Mouse (Mus musculus) adrenal gland, postnatal 25 days (tissue): ENCODE results near the gene Kat14. TPM values are rescaled to one million over a fixed set of nuclear protein-coding genes. Genes with fewer than 3 reads are reported as not detected.
A peak's percentile ranks its signal among the peaks of the same experiment; 100 is the strongest.
"Not testable (repeated sequence)": the region's sequence is repeated elsewhere in the genome, so short reads cannot be mapped to it uniquely, and the experiment has no call there.

Experiments used
- DNase-seq: peaks from one replicate; pipeline ENCODE4 v3.0.0; 2021; ENCODE audit warnings: mixed read lengths
- long read RNA-seq: library from polyadenylated mRNA; stranded (forward); transcript quantifications from one replicate; pipeline ENCODE4 v2.0.0, GENCODE M21; 2021
- total RNA-seq: library from RNA; stranded (reverse); gene quantifications from 2 replicates; pipeline ENCODE4 v1.2.3, GENCODE M21; 2021

The Kat14 gene
- total RNA-seq, result 27.5 and 33.6 TPM in 2 replicates
- long read RNA-seq, transcript Kat14-201 (11 exons, 3,801 nt), result major isoform, 16 of 28 reads
- long read RNA-seq, partial matches to known transcripts, result 4 of 28 reads
- long read RNA-seq, other reads (novel, unspliced or antisense), result 6 of 28 reads

- DNase-seq, result peak; percentile 95
Measured at GRCm38 (mm10) chr2:144368400-144369019, at the start of gene Kat14, which contains the start of gene Pet117. Gene Kat14, plus strand, starts transcription at chr2:144368983. Gene Pet117, plus strand, starts transcription at chr2:144368996.

DNA sequence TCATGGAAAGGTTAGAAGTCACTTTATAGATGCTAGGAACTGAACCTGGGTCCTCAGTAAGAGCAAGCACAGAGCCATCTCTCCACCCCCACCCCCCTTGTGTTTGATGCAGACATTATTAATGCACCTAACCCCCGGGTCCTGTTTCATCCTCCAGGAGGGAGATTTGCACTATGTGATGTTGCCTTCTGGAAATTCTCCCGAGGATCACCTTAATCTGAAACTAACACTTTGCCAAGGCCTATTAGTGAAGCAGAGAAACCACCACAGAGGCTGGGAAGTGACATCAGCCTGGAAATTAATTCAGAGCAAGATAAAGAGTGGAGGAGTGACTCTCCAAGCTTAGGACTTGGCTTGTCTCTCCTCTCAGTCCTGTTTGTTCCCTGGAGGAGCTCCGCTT lies 44.6 kb upstream of the Kat14 start:
- DNase-seq, result no peak

DNA sequence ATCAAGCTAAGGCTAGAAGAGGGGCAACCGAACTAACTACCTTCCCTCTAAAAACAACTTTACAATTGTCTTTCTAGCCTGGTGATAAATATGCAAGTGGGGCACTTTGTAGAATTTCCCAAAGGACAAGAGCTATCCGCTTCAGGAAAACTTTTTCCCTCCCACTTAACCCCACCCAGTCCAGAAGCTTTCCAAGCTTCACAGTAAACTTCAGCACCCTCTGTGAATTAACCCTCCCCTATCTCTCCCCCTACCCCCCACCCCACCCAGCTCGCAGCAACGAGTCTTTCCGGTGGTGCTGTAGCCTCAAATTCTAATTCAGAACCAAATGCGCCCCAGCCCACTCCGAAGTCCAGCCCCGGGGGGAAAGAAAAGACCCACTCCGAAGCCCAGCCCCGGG lies 39.3 kb upstream of the Kat14 start:
- no peak for DNase-seq

GRCm38 (mm10) chr2:144329937-144330336 lies 38.8 kb upstream of the Kat14 start:
- no peak for DNase-seq

DNA sequence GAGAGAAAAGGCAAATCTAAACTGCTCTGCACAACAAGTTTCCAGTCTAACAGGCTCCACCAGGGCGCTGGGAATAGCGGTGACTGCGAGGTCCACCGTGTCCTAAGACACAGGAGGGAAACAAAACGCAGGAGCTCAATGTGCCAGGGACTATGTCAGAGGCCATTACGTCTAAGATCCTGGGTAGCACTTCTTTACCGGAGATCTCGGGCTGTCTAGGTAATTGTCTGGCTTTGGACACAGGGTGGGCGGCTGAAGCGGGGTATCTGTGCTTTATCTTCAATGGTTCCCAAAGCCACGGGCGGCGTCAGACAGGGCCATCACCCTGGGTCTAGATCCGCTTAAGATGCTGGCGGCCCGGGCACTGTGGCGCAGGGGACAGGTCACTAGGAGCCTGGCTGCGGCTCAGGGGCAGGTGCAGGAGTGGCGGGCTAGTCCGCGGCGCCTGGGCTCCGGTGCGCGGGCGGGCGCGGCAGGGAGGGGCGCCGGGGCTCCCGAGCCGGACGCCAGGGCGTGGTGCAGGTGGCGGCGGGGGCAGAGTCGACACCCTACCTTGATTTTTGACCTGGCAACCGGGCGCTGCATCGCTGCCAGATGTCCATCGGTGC lies 38.3 kb upstream of the Kat14 start:
- DNase-seq, result peak; percentile 2

- DNase-seq, result peak; percentile 13
Measured at GRCm38 (mm10) chr2:144330960-144331371, 37.8 kb upstream of the Kat14 start.

DNA sequence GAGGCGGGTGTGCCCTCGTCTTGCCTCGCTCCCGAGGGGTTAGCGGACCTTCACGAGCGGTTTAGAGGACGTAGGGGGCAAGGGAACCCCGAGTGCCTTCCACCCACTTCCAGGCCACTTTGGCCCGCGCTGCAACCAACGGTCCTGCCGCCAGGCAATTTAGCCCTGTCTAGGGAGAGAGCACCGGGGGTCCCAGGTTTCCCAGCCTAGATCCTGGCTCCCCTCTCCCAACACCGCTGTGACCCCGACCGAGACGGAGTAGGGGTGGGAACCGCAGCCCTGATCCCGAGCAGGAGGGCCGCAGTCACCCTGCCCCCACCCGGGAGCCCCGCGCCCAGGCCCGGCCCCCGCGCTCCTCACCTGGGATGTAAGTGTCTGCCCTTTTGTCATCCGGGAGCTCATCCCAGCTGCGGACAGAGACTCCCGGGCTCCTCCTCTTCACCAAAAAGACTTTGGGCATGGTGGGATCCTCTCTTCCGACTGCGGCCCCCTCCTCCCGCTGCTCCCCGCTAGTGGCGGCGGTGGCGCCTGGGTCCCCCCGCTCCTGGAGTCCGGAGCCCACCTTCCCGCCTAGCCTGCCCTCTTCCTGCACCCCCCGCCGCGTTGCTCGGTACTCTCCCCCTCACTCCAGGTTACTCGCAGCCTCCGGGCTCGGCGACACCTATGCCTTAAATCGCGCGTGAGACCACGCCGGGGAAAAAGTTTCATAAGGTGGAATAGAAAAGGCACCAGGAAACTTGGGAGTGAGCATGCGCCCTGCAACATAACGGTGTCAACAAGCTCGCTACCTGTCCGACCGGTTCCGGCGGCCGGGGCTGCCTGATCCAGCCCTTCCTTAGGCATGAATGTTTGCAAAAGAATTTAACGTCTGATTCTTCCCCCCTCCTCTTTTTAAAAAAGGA lies 37.1 kb upstream of the Kat14 start, which contains the start of gene Ovol2:
Gene Ovol2, minus strand, starts transcription at position 746 of the 902 bp plus-strand sequence.
- peak; percentile 5 for DNase-seq

DNA sequence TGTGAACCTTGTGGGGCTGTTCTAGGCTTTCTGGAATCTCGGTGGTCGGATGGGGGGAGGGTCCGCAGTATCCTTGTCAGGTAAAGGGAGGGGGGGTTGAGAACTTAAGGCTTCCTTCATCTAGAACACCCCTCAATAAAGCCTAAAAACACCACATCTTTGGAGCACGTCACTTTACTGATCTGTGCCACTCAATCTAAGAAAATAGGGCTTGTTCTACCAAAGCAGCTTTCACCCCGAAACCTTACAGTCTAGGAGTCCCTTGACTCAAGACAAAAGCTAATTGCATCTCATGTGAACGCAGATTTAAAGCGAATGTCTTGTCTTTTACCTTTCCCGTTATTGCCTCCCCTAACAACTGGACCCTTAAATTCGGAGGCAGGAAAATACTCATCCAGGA lies 36.3 kb upstream of the Kat14 start:
- no peak for DNase-seq

DNA sequence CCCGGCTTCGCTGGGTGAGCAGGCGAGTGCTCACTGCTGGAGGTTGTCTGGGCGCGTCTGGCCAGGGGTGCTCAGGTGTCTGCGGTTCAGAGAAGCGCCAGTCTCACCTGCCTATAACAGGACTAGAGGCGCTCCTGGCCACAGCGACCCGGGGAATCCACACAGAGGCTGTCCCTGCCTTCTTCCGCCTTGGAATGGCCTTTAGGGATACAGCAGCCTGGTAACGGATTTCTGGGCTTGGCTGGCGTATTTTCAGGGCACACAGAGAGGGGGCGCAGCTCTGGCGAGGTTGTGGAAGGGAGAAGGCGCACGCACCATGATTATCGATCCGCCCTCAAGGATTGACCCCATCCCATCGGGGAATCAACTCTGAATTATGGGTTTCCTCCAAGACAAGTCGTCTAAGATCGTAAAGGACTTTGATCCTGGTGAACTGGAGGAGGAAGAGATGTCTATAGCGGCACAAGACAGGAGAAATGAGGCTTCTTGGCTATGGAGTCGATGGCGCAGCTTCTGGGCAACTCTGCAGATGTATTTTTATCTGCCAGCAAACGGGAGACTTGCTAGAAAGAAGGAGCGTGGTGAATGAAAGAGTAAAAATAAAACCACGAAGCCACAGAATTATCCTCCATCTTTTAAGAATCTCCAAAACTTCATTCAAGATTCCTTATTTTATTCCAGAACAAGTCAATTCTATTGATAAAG lies 35.5 kb upstream of the Kat14 start:
- DNase-seq, result no peak

DNA sequence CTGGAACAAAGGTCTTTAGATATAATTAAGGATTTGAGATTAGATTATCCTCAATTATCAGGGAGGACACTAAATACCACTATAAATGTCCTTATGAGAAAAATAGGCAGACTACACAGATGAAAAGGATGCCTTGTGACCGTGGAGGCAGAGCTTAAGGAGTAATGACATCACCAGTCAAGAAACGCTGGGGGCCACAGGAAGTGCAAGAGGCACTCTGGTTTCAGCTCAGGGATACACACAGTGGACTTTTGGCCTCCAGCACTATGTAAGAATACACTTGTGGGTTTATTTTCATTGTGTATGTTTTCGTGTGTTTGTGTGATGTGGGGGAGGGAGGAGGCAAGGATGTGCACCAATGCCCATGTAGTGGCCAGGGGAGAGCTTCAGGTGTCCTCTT lies 31.6 kb upstream of the Kat14 start:
- no peak for DNase-seq

- no peak for DNase-seq
Measured at GRCm38 (mm10) chr2:144337701-144338100, 31.1 kb upstream of the Kat14 start.

GRCm38 (mm10) chr2:144338149-144338548 lies 30.6 kb upstream of the Kat14 start:
- not testable (repeated sequence) for DNase-seq

- DNase-seq, result no peak
Measured at GRCm38 (mm10) chr2:144343158-144343557, 25.6 kb upstream of the Kat14 start.

DNA sequence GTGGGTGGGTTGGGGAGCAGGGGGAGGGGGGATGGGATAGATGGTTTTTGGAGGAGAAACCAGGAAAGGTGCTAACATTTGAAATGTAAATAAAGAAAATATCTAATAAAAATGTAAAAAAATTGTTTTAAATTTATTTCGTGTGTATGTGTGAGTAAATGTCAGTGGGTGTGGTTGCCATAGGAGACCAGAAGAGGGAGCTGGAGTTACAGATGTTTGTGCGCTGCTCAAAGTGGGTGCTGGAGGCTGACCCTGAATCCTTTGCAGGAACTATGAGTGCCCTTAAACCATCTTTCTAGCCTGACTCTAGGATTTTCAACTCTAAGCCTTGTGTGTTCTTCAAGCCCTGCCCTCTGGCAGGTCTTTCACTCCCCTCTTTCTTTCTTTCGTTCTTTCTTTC lies 20.3 kb upstream of the Kat14 start:
- no peak for DNase-seq

DNA sequence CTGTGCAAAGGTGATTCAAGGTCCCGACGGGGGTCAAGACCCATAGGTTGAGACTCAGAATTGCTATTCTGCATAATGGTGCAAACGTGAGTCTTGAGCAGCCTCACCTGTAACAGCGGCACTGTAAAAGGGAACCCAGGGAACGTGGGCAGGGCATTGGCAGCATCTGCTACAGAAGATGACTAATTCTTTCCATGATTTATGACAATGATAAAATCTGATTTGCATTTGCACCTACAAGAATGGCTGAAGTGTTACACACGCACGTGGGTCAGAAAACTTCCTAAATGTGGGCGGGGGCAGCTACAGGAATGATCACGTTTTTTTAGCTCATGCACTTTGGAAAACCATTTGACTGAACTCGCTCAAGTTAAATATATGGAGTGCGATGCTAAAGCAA lies 15.9 kb upstream of the Kat14 start:
- no peak for DNase-seq

GRCm38 (mm10) chr2:144369020-144369421 lies 238 bp downstream of the Kat14 start:
- DNase-seq, result peak; percentile 77

DNA sequence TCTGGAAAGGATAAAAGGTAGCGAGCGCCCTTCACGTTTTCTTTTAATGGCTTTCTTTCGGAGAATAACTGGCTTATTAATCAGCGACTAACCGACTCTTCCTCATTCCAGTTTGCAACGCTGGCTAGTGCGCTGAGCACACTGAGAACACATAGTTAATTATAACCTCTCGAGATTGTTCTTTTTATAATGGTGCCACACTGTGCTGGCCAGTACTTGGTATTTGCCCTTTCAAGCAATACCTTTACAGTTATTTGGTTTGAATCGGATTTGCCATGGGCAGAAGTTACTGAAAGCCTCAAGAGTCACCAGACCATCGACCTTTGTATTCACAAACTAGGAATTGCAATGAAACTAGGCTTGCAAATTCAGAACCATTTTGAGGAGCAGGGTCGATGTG lies 728 bp downstream of the Kat14 start:
- no peak for DNase-seq

DNA sequence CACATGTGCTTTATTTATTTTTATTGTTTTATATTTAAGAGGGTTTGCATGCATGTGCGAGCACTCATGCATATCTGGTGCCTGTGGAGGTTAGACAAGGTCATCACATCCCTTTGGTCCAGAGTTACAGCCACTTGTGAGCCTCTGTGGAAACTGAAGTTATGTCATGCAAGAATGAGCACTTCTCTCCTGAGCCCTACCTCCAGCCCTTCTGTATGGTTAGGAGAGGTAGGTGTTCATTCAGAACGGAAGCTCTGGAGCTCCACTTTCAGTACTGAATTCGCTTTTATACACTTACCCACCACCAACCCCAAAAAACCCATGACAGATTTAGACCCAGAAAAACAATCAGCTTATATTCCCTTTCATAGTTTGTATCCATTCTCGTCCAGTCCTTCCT lies 2.8 kb downstream of the Kat14 start:
- DNase-seq, result no peak

DNA sequence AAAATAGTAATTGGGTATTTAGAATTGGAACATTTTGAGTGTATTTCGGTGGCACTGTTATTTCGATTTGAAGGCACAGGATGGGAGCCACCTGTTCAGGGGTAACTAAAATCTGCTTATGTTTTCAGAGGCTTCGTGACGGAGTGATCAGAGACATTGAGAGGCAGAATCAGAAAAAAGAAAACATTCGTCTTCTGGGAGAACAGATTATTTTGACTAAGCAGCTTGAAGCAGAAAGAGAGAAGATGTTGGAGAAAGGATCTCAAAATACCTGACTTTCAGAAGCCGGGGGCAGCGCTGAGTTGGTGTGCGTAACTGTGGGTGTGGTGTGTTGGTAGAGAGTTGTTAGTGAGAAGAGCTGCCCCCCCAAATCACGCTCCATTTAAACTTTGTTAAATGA lies 4.3 kb downstream of the Kat14 start:
- DNase-seq, result no peak

- no peak for DNase-seq
Measured at GRCm38 (mm10) chr2:144375063-144375703, 6.4 kb downstream of the Kat14 start.

- no peak for DNase-seq
Measured at GRCm38 (mm10) chr2:144381293-144381692, 12.5 kb downstream of the Kat14 start.

GRCm38 (mm10) chr2:144381741-144382140 lies 13.0 kb downstream of the Kat14 start:
- DNase-seq, result no peak
